Mouse (Mus musculus): ENCODE measurements around the gene Cdkal1. TPM values are rescaled to one million over a fixed set of nuclear protein-coding genes. Genes with fewer than 3 reads are reported as not detected.

The Cdkal1 gene
- total RNA-seq, 2 experiments from 2014 or later = 29.2 to 32.1 TPM

DNA sequence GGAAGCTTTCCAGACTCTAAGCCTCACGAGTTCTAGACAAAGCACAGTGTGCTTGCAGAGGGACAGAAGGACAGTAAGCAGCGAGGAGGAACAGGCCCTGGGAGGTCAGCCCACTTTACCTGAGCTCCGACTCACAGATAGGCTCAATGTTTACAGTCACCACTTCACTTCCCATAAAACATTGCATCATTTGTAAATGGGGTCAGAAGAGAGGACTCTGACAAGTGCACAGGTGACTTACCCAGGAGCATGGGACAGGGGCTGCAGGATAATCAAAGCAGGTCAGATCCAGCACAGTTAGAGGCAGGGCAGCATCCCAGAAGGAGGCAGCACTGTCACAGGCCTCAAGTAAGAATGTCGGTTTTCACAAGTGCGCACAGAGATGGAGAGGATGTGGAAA lies 214.3 kb downstream of the Cdkal1 start:
- intact Hi-C loops (cut with DNase I) = no loop called here
- DNase-seq = no peak

DNA sequence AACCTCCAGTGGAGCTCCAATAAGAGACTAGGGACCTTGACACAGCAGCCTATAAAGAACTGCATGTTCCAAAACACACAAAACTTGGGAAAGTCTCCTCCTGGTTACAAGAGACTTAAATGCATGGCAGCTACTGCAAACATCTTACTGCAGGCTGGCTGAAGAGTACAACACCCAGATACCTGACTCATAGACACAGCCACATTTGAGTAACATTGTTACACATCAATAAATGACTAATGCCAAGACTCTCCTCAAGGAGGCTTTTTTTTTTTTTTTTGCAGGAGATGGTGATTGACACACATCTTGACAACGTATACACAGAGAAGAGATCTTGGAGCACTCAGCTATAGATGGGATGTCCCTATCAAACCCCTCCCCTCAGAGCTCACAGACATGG lies 215.3 kb downstream of the Cdkal1 start:
- intact Hi-C loops (cut with DNase I) = no loop called here
- no peak for DNase-seq

DNA sequence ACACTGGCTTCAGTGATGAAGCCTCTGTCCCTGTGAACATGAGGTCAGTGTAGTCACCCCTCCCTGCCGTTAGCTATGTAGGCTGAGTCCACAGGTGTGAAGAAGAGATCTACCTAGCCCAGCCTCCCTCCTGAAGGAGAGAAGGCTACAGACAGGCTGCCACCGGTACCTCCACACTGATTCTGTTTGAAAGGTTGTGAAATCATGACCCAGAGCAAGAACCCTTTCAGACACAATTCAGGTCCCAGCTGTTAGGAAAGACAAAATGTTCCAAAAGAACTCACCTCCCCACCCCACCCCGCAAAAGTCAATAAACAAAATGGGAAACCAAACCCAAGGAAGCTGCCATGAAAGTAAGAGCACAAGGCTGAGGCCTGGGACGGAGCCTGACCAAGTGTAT lies 217.2 kb downstream of the Cdkal1 start:
- no peak for DNase-seq
- intact Hi-C loops (cut with DNase I) = no loop called here

DNA sequence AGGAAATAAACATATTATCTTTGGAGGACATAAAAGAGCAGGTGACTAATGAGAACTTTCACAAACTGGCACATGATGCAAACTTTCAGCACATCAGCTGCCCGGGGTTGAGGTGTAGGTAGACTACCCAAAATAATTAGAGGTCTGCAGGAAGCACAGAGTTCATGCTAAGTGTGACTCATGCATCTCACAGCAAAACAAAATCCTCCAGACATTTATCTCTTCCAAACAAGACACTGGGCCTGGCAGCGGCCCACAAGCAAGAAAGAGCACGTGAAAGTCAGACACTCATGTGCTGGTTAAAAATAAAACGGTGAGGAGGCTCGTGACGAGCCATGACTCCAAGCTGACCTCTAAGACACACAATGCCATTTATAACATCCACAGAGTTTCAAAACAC lies 217.7 kb downstream of the Cdkal1 start:
- intact Hi-C loops (cut with DNase I) = no loop called here
- DNase-seq = peak; percentile 72 to 80

DNA sequence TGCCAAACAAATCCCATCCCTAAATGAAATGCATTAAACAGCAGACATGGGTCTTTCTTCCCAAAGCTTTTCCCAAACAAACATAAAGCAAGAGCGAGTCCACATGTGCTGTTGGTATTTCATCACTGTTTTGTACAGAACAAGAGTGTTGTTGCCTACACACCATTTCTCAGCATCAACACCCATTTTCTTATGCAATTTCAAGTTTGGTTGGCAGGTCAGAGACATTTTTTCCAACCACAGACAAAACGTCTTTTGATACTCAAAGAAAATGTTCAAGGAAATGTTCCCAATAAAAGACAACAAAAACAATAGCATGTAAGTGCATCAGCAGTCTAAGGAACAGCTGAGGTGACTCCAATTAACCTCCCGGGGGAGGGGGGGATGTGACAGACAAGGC lies 219.9 kb downstream of the Cdkal1 start:
- no peak for DNase-seq
- intact Hi-C loops (cut with DNase I) = no loop called here

DNA sequence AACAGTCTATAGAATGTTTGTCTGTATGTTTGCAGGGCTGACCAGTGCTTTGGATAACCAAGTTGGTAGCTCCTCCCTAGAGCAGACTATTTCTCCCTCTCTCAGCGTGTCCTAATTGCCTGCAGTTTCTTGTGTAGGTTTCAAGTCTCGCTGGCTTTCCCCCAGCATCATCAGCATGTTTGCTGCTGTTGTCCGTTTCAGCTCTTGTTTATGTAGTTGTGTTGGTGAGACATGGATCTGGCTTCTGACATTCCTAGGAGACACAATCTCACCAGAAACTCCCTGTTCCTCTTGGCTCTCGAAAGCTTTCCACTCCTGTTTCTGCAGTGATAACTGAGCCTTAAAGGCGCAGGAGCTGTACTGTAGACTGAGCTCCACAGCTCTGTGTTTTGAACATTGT lies 224.1 kb downstream of the Cdkal1 start:
- DNase-seq = peak; percentile 62 to 66
- intact Hi-C loops (cut with DNase I) = no loop called here

DNA sequence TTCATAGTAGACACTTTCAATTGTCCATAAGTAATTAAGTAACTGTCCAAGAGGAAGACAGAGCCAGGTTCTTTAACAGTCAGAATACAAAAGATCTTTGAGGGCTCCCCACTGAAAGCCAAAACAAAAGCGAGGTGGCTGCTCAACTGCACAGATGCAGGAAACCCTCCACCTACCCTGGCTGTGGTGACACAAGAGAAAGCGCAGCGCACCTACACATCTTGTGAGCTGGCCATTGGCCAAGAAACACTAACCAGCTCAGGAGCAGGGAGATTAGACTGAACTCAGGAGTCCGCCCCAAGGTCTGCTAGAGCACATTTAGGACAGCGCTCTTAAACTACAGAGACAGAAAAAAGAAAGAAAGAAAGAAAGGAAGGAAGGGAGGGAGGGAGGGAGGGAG lies 226.9 kb downstream of the Cdkal1 start:
- peak; percentile 77 to 81 for DNase-seq
- intact Hi-C loops (cut with DNase I) = no loop called here

DNA sequence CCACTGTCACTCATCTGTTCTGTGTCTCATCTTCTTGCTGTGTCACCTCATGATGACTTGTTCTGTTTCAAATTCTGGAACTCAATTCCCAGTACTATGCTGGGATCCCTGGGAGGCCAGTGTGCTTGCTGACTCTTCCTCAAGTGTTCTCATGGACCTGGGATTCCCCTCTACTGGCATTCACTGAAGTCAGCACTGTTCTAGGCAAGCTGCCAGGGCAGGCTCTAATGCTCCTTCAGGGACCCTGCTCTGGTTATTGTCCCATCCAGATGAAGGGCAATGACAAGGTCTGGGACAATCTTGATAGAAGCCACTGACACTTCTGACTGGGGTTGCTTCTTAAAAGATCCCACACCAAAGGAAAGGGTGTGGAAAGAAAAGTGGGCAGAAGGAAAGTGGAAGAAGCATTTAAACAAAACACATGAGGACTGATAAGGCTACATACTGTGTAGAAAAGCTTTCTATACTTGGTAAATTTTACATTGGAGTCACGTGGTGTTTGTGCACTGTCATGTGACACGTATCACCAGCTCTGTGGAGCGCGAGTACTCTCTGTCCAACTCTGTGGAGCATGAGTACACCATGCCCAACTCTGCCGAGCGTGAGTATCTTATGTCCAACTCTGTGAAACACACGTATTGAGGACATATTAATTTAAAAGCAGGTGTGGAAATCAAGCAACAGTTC lies 227.9 kb downstream of the Cdkal1 start:
- intact Hi-C loops (cut with DNase I) = no loop called here
- DNase-seq = peak; percentile 79 to 85

DNA sequence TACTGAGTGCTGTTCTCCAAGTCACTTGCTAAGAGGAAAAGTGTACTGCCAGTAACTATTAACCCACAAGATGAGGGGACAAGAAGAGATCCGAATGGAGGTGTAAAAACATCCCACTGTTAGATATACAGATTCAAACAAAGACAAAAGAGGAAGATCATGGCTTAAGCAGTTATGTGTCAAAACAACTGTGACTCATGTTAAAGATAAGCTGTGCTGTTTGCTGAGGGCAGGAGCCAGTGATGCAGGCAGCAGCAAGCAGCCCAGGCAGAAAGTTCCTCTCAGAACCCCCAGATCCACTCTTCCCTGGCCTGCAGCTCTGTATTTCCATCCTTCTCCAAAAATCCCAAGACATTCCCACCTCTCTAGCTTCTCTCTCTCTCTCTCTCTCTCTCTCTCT lies 230.5 kb downstream of the Cdkal1 start:
- intact Hi-C loops (cut with DNase I) = no loop called here

DNA sequence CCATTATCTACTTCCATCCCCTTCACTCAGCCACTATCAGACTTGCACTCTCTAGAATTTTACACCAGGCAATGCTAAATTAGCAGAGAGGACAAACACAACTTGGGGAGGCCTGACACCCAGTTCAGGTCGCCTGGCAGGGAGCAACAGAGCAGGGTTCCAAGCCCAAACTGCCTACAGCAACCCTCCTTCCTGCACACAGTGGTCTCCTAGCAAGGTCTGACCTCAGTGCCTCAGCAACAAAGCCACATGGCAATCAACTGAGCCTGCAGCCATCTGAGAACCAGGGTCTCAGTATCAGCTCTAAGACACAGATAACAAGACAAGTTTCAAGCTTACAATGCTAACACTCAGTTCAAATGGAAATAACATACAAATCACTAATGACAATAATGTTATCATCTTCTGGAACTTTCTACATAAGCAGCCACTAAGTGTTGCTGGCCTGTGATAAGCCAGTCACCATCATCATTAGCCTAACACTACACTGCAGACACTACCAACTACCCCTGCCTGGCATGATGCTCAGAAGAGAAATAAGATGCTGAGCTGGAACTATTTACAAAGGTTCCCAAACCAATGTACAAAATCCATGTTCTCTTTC lies 231.7 kb downstream of the Cdkal1 start:
- intact Hi-C loops (cut with DNase I) = no loop called here
- DNase-seq = no peak

More for the DNA sequence above, 230.5 kb downstream of the Cdkal1 start:
- DNase-seq = no peak

DNA sequence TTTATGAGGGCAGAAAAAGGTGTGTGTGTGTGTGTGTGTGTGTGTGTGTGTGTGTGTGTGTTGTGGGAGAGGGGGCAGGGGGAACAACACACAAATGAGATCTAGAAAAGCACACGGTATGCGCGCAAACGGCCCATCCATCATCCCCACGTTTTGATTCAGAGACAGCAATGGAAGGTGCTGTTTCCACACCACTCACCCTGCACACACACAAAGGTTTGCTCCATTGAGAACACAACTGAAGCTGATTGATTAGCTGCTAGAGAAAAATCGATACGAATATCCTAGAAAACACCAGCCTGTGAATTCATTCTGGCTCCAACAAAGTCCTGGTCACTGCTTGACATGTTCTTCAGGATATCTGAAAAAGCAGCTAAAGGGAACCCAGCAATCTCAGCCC lies 233.6 kb downstream of the Cdkal1 start:
- intact Hi-C loops (cut with DNase I) = no loop called here
- DNase-seq = no peak

DNA sequence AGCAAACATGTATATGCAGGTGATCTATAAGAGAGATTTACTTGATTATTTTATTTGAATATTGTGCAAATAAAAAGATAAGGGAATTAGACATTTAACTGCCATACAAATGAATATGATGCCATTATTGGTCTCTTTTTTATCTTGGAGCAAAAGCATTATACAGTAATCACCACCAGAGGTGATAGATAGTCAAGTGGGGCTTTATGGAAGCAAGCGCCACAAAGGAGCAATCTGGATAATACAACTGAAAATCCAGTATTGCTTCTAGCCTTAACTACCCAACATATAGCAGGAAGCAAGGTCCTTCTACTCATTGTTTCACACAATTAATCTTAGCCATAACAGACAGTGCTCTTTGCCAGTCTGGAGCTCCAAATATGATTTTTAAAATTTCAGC lies 234.1 kb downstream of the Cdkal1 start:
- no peak for DNase-seq
- intact Hi-C loops (cut with DNase I) = no loop called here

DNA sequence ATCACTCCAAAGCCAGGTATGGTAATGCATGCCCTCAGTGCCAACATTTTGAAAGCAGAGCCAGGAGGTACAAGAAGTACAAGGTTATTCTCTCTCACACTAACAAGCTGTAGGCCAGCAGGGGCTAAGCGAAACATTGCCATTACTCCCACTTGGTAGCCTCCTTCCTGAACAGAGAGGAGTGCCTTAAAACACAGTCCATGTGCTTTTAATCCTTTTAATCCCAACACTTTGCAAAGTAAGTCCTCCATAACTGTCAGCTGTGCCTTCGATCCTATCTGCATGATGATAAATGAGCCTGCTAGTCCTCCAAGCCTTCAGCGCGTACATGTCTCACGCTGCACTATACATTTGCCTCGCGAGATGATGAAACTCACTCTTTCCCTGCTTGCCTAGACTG lies 234.6 kb downstream of the Cdkal1 start:
- no peak for DNase-seq
- intact Hi-C loops (cut with DNase I) = no loop called here

DNA sequence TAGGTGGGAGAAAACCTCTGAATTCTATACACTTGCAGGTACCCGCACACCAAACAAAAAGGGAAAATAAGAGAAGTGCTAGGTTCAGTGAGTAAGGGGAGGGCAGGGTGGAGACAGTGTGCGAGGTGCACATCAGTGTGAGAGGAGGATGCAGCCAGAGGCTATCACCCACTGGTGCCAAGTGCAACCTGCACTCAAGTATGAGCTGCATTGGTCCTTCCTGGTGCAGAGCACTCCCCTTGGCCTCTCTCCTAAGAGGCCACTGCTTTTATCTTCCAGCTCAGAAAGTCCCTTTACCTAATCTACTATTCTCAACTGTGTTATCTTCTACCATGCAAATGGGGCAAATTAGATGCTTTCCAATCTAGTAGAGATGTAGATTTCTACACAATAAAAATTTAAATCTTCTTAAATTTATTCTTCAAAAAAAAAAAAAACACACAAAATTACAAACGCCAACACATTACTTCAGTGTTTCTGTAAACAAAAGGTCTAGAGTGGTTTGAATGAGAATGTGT lies 238.8 kb downstream of the Cdkal1 start:
- intact Hi-C loops (cut with DNase I) = no loop called here
- DNase-seq = no peak

DNA sequence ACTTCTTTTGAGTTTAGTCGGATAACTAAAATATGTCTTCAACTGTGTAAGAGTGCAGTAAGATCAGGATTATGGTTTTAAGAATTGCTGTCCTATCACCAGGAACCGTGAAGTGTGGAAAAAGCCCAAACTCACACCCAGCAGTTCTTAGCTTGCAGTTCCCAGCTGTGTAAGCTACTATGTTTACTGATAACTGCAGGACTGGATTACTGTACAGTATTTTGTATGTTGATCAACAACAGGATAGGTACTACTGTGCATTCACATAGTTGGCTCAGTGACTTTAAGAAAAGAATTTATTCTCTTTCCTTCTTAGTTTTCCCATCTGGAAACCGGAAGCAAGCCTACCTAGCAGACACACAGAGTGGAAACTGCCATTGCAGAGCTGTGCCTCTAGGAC lies 239.5 kb downstream of the Cdkal1 start:
- DNase-seq = no peak
- intact Hi-C loops (cut with DNase I) = no loop called here

DNA sequence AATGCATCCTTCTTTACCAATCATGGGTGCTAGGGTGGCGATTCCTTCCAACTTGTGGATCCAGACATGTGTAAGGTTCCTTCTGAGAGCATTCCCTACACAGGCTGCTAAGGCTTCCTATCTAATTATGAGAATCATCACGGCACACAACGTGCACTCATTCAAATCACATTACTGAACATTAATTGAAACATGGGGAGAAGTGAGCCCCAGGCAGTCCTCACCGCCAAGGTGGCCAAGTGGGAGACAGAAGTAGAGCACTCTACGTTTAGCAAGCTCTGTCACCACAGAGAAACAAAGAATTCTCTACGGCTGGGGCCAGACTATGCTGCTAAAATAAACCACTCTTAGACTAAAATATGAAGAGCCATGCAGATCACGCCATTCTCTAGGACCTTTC lies 240.4 kb downstream of the Cdkal1 start:
- intact Hi-C loops (cut with DNase I) = no loop called here
- DNase-seq = no peak

DNA sequence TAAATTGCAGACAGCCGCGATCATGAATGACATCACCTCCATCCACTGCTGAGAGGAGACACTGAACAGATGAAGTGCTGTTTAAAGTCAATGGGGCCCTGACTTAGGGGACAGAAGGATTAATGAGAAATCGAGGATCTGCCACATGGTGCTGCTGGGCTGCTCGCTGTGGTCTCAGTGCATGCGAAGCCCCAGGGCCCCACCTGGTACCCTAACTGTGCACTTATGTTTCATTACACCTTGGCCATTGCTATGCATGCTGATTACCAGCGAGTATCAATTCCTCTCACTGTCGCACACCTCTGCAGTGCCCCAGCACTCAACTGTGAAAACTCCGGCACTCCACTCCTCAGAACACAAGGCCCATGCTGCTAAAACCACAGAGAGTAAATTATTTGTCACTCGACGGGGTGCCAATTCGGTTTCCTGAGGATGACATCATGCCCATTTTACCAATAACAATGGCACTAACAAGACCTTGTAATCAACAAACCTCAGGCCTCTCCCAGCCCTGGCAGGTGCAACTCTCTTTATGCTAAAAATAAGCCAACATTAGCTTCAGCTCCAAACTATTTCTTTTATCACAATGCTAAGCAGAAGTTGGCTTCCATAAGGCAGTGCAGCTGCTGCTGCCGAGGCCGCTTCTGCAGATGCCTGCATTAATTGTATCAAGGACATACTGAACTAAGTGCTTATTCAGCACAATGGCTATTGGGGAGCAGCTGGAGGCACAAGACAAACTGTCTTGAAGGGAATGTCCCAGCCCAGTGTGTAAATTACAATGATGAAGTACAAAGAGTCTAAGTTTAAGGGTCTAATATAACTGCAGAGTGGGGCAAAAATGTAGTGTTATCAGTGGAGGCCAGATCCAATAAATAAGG lies 245.2 kb downstream of the Cdkal1 start:
- intact Hi-C loops (cut with DNase I) = loop anchor here (5.0 kb wide), 1 partner anchor 222 kb away; no protein-coding TSS in a partner anchor
- DNase-seq = peak; percentile 61 to 74

DNA sequence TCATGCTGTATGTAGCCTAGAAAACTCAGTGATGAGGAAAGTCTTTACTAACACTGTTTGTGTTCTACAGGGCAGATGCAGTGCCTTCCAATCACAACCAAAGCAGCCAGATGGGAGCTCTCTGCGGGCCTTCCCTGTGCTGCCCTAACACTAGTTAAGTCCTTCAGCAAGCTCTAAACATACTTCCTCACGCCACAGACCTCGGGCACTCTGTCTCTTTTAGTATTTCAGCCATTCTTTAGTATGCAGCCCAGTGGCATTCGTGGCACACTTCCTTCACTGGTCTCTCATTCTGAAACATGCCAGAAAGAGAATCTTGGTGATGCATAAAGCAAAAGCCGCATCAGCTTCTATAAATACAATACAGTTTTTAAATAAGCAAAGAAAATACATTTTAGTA lies 246.0 kb downstream of the Cdkal1 start:
- intact Hi-C loops (cut with DNase I) = loop anchor here (10.0 kb wide), 2 partner anchors 405 to 1195 kb away; no protein-coding TSS in a partner anchor
- no peak for DNase-seq

DNA sequence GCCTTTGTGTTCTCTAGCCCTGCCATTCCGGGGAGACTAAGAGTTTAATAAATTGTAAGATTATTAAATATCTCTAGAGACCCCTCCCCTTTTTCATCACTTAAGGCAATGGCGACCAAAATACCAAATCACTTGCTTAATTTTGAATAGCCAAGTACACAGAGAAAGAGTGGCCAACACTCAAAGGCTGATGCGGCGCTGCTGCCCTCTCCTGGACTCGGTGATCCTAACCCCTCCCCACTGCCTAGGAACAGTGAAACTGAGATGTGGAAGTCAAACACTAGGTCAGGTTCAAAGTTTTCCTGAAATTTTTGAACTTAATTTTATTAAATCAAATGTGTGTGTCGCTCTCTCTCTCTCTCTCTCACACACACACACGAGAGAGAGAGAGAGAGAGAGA lies 251.2 kb downstream of the Cdkal1 start:
- intact Hi-C loops (cut with DNase I) = loop anchor here (5.0 to 10.0 kb wide), 3 partner anchors 233 to 1189 kb away; no protein-coding TSS in a partner anchor
- DNase-seq = peak; percentile 79 to 86

DNA sequence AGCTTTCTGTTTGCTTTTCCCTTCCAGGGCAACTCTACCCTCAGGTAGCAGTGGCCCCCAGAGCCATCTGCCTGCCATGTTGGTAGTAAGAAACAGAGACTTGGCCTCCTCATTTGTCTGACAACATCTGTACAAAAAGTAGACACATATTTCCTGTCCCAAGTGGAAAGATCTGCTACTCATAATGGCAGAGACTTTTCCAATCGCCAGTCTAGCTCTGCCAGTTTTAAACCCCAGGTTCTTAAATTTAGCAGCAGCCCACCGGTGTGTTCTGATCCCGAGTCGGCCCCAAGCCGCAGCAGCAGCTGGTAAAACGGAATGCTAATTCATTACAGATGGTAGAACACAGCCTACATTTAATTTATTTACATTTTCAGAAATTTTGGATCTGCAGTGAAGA lies 251.9 kb downstream of the Cdkal1 start:
- DNase-seq = no peak
- intact Hi-C loops (cut with DNase I) = loop anchor here (5.0 to 10.0 kb wide), 3 partner anchors 234 to 1189 kb away; no protein-coding TSS in a partner anchor

DNA sequence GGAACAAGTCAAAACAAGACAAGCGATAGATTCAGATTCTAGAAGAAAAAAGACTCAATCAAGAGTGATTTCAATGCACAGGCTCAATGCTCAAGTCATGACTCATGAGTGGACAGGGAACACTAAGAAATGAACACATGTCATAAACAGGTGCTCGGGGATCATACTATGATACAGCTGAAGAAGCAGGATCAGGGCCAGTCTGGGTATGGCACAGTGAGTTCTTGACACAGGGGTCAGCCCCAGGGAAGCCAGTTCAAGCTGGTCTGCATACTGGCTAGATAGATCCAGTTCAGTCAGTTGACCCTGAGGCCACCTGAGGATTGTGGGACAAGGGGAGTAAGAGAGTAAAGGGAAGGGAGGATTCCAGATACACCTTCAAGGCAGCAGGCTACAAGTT lies 254.4 kb downstream of the Cdkal1 start:
- intact Hi-C loops (cut with DNase I) = loop anchor here (5.0 to 10.0 kb wide), 3 partner anchors 236 to 1186 kb away; no protein-coding TSS in a partner anchor
- no peak for DNase-seq

Measured in heart, postnatal 10 days (tissue).